Mouse (Mus musculus): Measurements from ENCODE around the gene Add3.

Gene Add3

GRCm38 (mm10) chr19:53140044-53140803 lies at the start of gene Add3:
TSS of gene Add3 (plus strand) at chr19:53140443.
- DNase-seq (ENCODE audit: low read depth, low spot score) = no peak

- DNase-seq (ENCODE audit: low read depth, low spot score) = no peak
Measured at GRCm38 (mm10) chr19:53090677-53091076, 49.6 kb upstream of the Add3 start.

- DNase-seq (ENCODE audit: low read depth, low spot score) = no peak
Measured at GRCm38 (mm10) chr19:53092251-53092650, 48.0 kb upstream of the Add3 start.

GRCm38 (mm10) chr19:53093294-53093693 lies 46.9 kb upstream of the Add3 start:
- DNase-seq (ENCODE audit: low read depth, low spot score) = no peak

- no peak for DNase-seq (ENCODE audit: low read depth, low spot score)
Measured at GRCm38 (mm10) chr19:53094684-53095083, 45.6 kb upstream of the Add3 start.

- DNase-seq (ENCODE audit: low read depth, low spot score) = no peak
Measured at GRCm38 (mm10) chr19:53101374-53102300, 38.6 kb upstream of the Add3 start.

- DNase-seq (ENCODE audit: low read depth, low spot score) = peak; percentile 81
Measured at GRCm38 (mm10) chr19:53105374-53106090, 34.7 kb upstream of the Add3 start.

GRCm38 (mm10) chr19:53106952-53107351 lies 33.3 kb upstream of the Add3 start:
- no peak for DNase-seq (ENCODE audit: low read depth, low spot score)

GRCm38 (mm10) chr19:53107361-53108247 lies 32.6 kb upstream of the Add3 start:
- DNase-seq (ENCODE audit: low read depth, low spot score) = no peak

GRCm38 (mm10) chr19:53111996-53112590 lies 28.1 kb upstream of the Add3 start:
- DNase-seq (ENCODE audit: low read depth, low spot score) = no peak

GRCm38 (mm10) chr19:53119255-53119795 lies 20.9 kb upstream of the Add3 start:
- DNase-seq (ENCODE audit: low read depth, low spot score) = no peak

GRCm38 (mm10) chr19:53120483-53120882 lies 19.8 kb upstream of the Add3 start:
- no peak for DNase-seq (ENCODE audit: low read depth, low spot score)

- DNase-seq (ENCODE audit: low read depth, low spot score) = no peak
Measured at GRCm38 (mm10) chr19:53122641-53123241, 17.5 kb upstream of the Add3 start.

GRCm38 (mm10) chr19:53123301-53123700 lies 16.9 kb upstream of the Add3 start:
- DNase-seq (ENCODE audit: low read depth, low spot score) = no peak

- no peak for DNase-seq (ENCODE audit: low read depth, low spot score)
Measured at GRCm38 (mm10) chr19:53125679-53126078, 14.6 kb upstream of the Add3 start.

- DNase-seq (ENCODE audit: low read depth, low spot score) = no peak
Measured at GRCm38 (mm10) chr19:53126546-53126945, 13.7 kb upstream of the Add3 start.

- DNase-seq (ENCODE audit: low read depth, low spot score) = no peak
Measured at GRCm38 (mm10) chr19:53127320-53128291, 12.6 kb upstream of the Add3 start.

GRCm38 (mm10) chr19:53128494-53129337 lies 11.5 kb upstream of the Add3 start:
- DNase-seq (ENCODE audit: low read depth, low spot score) = no peak

Measured in mesoderm, embryonic 11.5 days (tissue).